Mouse (Mus musculus) MEL (cell line): ENCODE results near the gene Heatr5a. TPM values are rescaled to one million over a fixed set of nuclear protein-coding genes. Genes with fewer than 3 reads are reported as not detected.

Experiments used
- DNase-seq: peaks from one replicate; pipeline ENCODE4 v3.0.0; 2011; ENCODE audit warnings: low read depth, low spot score
- H3K27ac ChIP-seq: 2 replicates; pipeline ENCODE4 v1.5.1; 2012; ENCODE audit warnings: low read depth, mild to moderate bottlenecking, control low read depth, low read length, moderate library complexity; ENCODE audit not compliant: control insufficient read depth
- H3K27me3 ChIP-seq, 2 experiments: fragments of 150-350 bp in 1 of 2; sonication (generic) in 1 of 2; 2 replicates each; pipeline ENCODE4 v1.6.1; 2012; ENCODE audit warnings: low read length in 2 of 2, mild to moderate bottlenecking in 2 of 2, improper control_type of control experiment in 1 of 2, moderate library complexity in 1 of 2; ENCODE audit not compliant: insufficient read depth in 2 of 2, control insufficient read depth in 1 of 2
- H3K36me3 ChIP-seq, 2 experiments: 2 replicates each; pipeline ENCODE4 v1.6.1; 2012 to 2014; ENCODE audit warnings: low read length in 2 of 2, improper control_type of control experiment in 1 of 2, inconsistent platforms in 1 of 2, mild to moderate bottlenecking in 1 of 2; ENCODE audit not compliant: insufficient read depth in 2 of 2, control insufficient read depth in 1 of 2
- H3K4me1 ChIP-seq, 2 experiments: fragments of 150-350 bp in 1 of 2; sonication (generic) in 1 of 2; 2 replicates each; pipeline ENCODE4 v1.6.1; 2012; ENCODE audit warnings: low read length in 2 of 2, improper control_type of control experiment in 1 of 2, mild to moderate bottlenecking in 1 of 2; ENCODE audit not compliant: insufficient read depth in 2 of 2, control insufficient read depth in 1 of 2
- H3K4me3 ChIP-seq, 2 experiments: fragments of 150-350 bp in 1 of 2; sonication (generic) in 1 of 2; 2 replicates each; pipeline ENCODE4 v1.5.1; 2012; ENCODE audit warnings: low read depth in 2 of 2, low read length in 2 of 2, mild to moderate bottlenecking in 2 of 2, moderate library complexity in 2 of 2, control low read depth in 1 of 2, improper control_type of control experiment in 1 of 2; ENCODE audit not compliant: control insufficient read depth in 1 of 2, insufficient read depth in 1 of 2
- H3K79me2 ChIP-seq: 2 replicates; pipeline ENCODE4 v1.6.1; 2012; ENCODE audit warnings: mild to moderate bottlenecking, low read length, moderate library complexity; ENCODE audit not compliant: control insufficient read depth, poor library complexity, insufficient read depth
- H3K9ac ChIP-seq: 2 replicates; pipeline ENCODE4 v1.6.1; 2012; ENCODE audit warnings: low read depth, mild to moderate bottlenecking, control low read depth, low read length, moderate library complexity; ENCODE audit not compliant: control insufficient read depth, poor library complexity, severe bottlenecking
- H3K9me3 ChIP-seq: fragments of 150-350 bp; sonication (generic); replicated peaks from 2 replicates; pipeline ENCODE4 v1.6.1; 2012; ENCODE audit warnings: mild to moderate bottlenecking, low read length, improper control_type of control experiment, moderate library complexity; ENCODE audit not compliant: insufficient read depth
- BHLHE40 ChIP-seq: IDR thresholded peaks from 2 replicates; pipeline ENCODE4 v1.6.1; 2012; ENCODE audit warnings: low read depth, mild to moderate bottlenecking, inconsistent platforms, low read length, improper control_type of control experiment, borderline replicate concordance
- CHD1 ChIP-seq: IDR thresholded peaks from 2 replicates; pipeline ENCODE4 v1.6.1; 2012; ENCODE audit warnings: low read depth, mild to moderate bottlenecking, inconsistent platforms, low read length, improper control_type of control experiment
- CTCF ChIP-seq, 3 experiments: IDR thresholded peaks in 2 of 3; conservative IDR thresholded peaks in 1 of 3; 2 replicates each; pipeline ENCODE4 v1.5.1; 2011 to 2012; ENCODE audit warnings: low read length in 3 of 3, low read depth in 2 of 3, mild to moderate bottlenecking in 2 of 3, improper control_type of control experiment in 1 of 3, inconsistent platforms in 1 of 3, mixed read lengths in 1 of 3, moderate library complexity in 1 of 3; ENCODE audit not compliant: control insufficient read depth in 1 of 3, insufficient read depth in 1 of 3, poor library complexity in 1 of 3, severe bottlenecking in 1 of 3
- EP300 ChIP-seq, 2 experiments: IDR thresholded peaks; 2 replicates each; pipeline ENCODE4 v1.6.1; 2011; ENCODE audit warnings: improper control_type of control experiment in 2 of 2, low read length in 2 of 2, low read depth in 1 of 2, mild to moderate bottlenecking in 1 of 2
- GABPA ChIP-seq: IDR thresholded peaks from 2 replicates; pipeline ENCODE4 v1.6.1; 2012; ENCODE audit warnings: low read depth, mild to moderate bottlenecking, inconsistent platforms, low read length, improper control_type of control experiment, moderate library complexity
- GATA1 ChIP-seq: IDR thresholded peaks from 2 replicates; pipeline ENCODE4 v1.6.1; 2011; ENCODE audit warnings: low read depth, low read length, improper control_type of control experiment
- HCFC1 ChIP-seq: IDR thresholded peaks from 2 replicates; pipeline ENCODE4 v1.6.1; 2012; ENCODE audit warnings: low read depth, mild to moderate bottlenecking, inconsistent platforms, low read length, improper control_type of control experiment, moderate library complexity
- JUND ChIP-seq: IDR thresholded peaks from 2 replicates; pipeline ENCODE4 v1.6.1; 2011; ENCODE audit warnings: low read depth, mild to moderate bottlenecking, improper control_type of control experiment, low read length
- KAT2A ChIP-seq: conservative IDR thresholded peaks from 2 replicates; pipeline ENCODE4 v1.6.1; 2012; ENCODE audit warnings: low read depth, low read length, improper control_type of control experiment, inconsistent platforms
- MAX ChIP-seq: IDR thresholded peaks from 2 replicates; pipeline ENCODE4 v1.6.1; 2011; ENCODE audit warnings: low read length, improper control_type of control experiment
- MAZ ChIP-seq: IDR thresholded peaks from 2 replicates; pipeline ENCODE4 v1.6.1; 2012; ENCODE audit warnings: low read depth, mild to moderate bottlenecking, inconsistent platforms, low read length, improper control_type of control experiment
- MEF2A ChIP-seq: IDR thresholded peaks from 2 replicates; pipeline ENCODE4 v1.6.1; 2014; ENCODE audit warnings: low read depth, mild to moderate bottlenecking, inconsistent platforms, low read length, improper control_type of control experiment; ENCODE audit not compliant: poor library complexity, insufficient replicate concordance, severe bottlenecking; ENCODE audit errors: extremely low read depth
- MXI1 ChIP-seq: IDR thresholded peaks from 2 replicates; pipeline ENCODE4 v1.6.1; 2011; ENCODE audit warnings: mild to moderate bottlenecking, low read depth, low read length, improper control_type of control experiment
- NRF1 ChIP-seq: IDR thresholded peaks from 2 replicates; pipeline ENCODE4 v1.6.1; 2014; ENCODE audit warnings: low read depth, mild to moderate bottlenecking, inconsistent platforms, low read length, improper control_type of control experiment, moderate library complexity; ENCODE audit not compliant: poor library complexity, insufficient read depth, severe bottlenecking
- POLR2A ChIP-seq, 2 experiments: IDR thresholded peaks; 2 replicates each; pipeline ENCODE4 v1.6.1; 2011 to 2012; ENCODE audit warnings: low read length in 2 of 2, mild to moderate bottlenecking in 2 of 2, control low read depth in 1 of 2, improper control_type of control experiment in 1 of 2, low read depth in 1 of 2, moderate library complexity in 1 of 2; ENCODE audit not compliant: control insufficient read depth in 1 of 2, insufficient read depth in 1 of 2, poor library complexity in 1 of 2
- RCOR1 ChIP-seq: IDR thresholded peaks from 2 replicates; pipeline ENCODE4 v1.6.1; 2012; ENCODE audit warnings: low read depth, mild to moderate bottlenecking, inconsistent platforms, low read length, improper control_type of control experiment
- SMC3 ChIP-seq: IDR thresholded peaks from 2 replicates; pipeline ENCODE4 v1.6.1; 2011; ENCODE audit warnings: low read depth, low read length, improper control_type of control experiment
- TCF12 ChIP-seq: IDR thresholded peaks from 2 replicates; pipeline ENCODE4 v1.6.1; 2014; ENCODE audit warnings: low read depth, mild to moderate bottlenecking, inconsistent platforms, low read length, improper control_type of control experiment, moderate library complexity
- UBTF ChIP-seq: IDR thresholded peaks from 2 replicates; pipeline ENCODE4 v1.6.1; 2012; ENCODE audit warnings: low read depth, mild to moderate bottlenecking, inconsistent platforms, low read length, improper control_type of control experiment, moderate library complexity, borderline replicate concordance; ENCODE audit not compliant: insufficient read depth
- ZKSCAN1 ChIP-seq: IDR thresholded peaks from 2 replicates; pipeline ENCODE4 v1.6.1; 2012; ENCODE audit warnings: low read depth, mild to moderate bottlenecking, inconsistent platforms, low read length, improper control_type of control experiment, moderate library complexity
- ZNF384 ChIP-seq: IDR thresholded peaks from 2 replicates; pipeline ENCODE4 v1.6.1; 2012; ENCODE audit warnings: low read depth, mild to moderate bottlenecking, inconsistent platforms, low read length, improper control_type of control experiment
- polyA plus RNA-seq, 2 experiments: library from polyadenylated mRNA; stranded (reverse) in 1 of 2; unstranded in 1 of 2; fragments of >175 nt in 1 of 2; fragments of >200 nt in 1 of 2; gene quantifications; 2 replicates each; pipeline versions ENCODE4 v1.2.1 to v1.2.4; 2012; ENCODE audit warnings: low replicate concordance in 2 of 2, low read depth in 1 of 2; ENCODE audit not compliant: insufficient read length in 2 of 2, insufficient read depth in 1 of 2, missing spikeins in 1 of 2
- total RNA-seq: library from RNA; depleted of rRNA; stranded (reverse); fragments of 300-350 nt; gene quantifications from 2 replicates; pipeline ENCODE4 v1.2.3, GENCODE M21; 2012

Gene Heatr5a
- total and polyA plus RNA-seq, 3 experiments, result 41.2 to 70.5 (median 70.4) TPM

DNA sequence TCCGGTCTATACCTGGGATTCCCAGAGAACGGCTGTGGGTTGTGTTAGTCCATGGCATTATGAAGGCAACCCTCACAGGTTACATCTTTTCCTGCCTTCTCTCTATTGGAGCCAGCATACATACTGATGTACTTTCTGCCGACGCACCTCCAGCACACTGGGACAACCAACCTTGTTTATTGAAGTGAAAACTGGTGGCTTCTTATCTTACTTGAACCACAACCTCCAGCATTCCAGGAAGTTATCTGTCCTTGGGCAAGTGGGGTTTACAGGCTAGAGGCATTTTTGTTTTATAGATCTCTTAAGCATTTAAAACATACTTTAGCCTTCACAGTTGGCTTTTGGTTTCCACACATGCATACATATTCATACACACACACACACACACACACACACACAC lies 119.5 kb downstream of the Heatr5a start (continued):
- TF ChIP-seq CTCF (IDR thresholded peaks at IDR 0.05 in 2 of 3, conservative IDR thresholded peaks at IDR 0.05 in 1 of 3; ENCODE audit: control insufficient read depth in 1 of 3, insufficient read depth in 1 of 3, low read depth in 2 of 3, low read length in 3 of 3, poor library complexity in 1 of 3, severe bottlenecking in 1 of 3), result no peak

GRCm38 (mm10) chr12:51851155-51851554 lies 120.0 kb downstream of the Heatr5a start:
- Histone ChIP-seq H3K27me3 (no peaks in the 10 kb centered on the region), H3K27ac (peak overlapping the region; percentile 96), H3K79me2 (no peaks in the 10 kb centered on the region), H3K4me3 (peak overlapping the region; percentile 32 to 34), H3K9ac (peak overlapping the region; percentile 45), H3K4me1 (peaks cover 24 to 36% of the 10 kb centered on the region in 2 experiments), H3K36me3 (peaks cover 0 to 50% of the 10 kb centered on the region in 2 experiments; a peak in 2 of 4 replicates), H3K9me3 (no peaks in the 10 kb centered on the region)
- TF ChIP-seq CHD1 (peak; percentile 61; the same call in 1 of the 2 replicates), GABPA (no peak), ZKSCAN1 (no peak), MXI1 (no peak), HCFC1 (no peak), KAT2A (no peak), MAX (no peak), GATA1 (peak; percentile 38; the same call in 1 of the 2 replicates), TCF12 (no peak), CTCF (IDR thresholded peaks at IDR 0.05 in 2 of 3, conservative IDR thresholded peaks at IDR 0.05 in 1 of 3; ENCODE audit: control insufficient read depth in 1 of 3, insufficient read depth in 1 of 3, low read depth in 2 of 3, low read length in 3 of 3, poor library complexity in 1 of 3, severe bottlenecking in 1 of 3) (no peak), SMC3 (no peak), NRF1 (no peak), BHLHE40 (0 out of 2 replicates have a peak, but pooled peaks have one; percentile 19), MEF2A (no peak), UBTF (no peak), MAZ (no peak), EP300 (IDR thresholded peaks at IDR 0.05; ENCODE audit: low read depth in 1 of 2, low read length in 2 of 2) (peak; percentile 35 to 49; a peak in 3 of 4 replicates), ZNF384 (peak; percentile 36; the same call in 1 of the 2 replicates), RCOR1 (peak; percentile 57; the same call in 1 of the 2 replicates), JUND (no peak), POLR2A (IDR thresholded peaks at IDR 0.05; ENCODE audit: control insufficient read depth in 1 of 2, insufficient read depth in 1 of 2, low read depth in 1 of 2, low read length in 2 of 2, poor library complexity in 1 of 2) (no peak)
- DNase-seq, result peak; percentile 73
